Mouse (Mus musculus): ENCODE data around the gene Vmo1.
A peak's percentile ranks its signal among the peaks of the same experiment; 100 is the strongest.
"Not testable (repeated sequence)": the region's sequence is repeated elsewhere in the genome, so short reads cannot be mapped to it uniquely, and the experiment has no call there.

Vmo1 gene

DNA sequence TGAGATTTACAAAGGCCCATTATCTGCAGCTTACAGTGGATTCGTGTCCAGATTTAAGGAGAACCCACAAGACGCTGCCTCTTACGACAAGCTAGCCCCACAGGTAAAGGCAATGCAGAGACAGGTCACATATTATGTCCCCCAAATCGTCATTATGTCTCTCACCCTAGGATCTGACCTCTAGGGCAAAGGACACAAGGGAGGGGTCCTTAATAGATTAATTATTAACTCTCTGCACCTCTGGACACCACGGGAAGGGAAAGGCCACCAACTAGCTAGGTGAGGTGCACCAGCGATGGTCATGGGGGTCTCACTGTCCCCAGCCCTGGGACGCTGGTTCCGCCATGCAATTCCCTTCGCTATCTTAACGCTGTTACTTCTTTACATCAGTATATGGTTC lies 4.5 kb upstream of the Vmo1 start, which contains the start of gene Gltpd2:
Gltpd2 (plus strand) TSS at position 274 of the 400 bp plus-strand sequence.
- DNase-seq, result no peak

DNA sequence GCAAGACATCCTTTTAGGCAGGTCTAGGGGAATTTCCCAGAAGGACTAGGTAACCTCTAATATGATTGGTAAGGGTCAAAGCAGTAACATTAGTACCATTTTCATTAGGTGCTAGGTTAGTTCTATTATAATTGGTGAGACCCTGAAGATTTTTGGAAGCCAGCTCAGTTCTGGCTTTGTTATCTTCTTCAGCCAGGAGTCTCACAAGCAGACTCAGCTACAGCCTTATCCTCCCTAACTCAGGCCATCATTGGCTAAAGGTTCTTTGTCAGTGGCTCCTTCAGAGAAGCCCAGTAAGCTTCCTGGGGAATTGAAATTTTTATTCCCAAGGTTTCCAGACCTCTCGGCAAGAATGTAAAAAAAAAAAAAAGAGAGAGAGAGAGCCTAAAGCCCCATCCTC lies 4.0 kb upstream of the Vmo1 start:
- DNase-seq, result no peak

DNA sequence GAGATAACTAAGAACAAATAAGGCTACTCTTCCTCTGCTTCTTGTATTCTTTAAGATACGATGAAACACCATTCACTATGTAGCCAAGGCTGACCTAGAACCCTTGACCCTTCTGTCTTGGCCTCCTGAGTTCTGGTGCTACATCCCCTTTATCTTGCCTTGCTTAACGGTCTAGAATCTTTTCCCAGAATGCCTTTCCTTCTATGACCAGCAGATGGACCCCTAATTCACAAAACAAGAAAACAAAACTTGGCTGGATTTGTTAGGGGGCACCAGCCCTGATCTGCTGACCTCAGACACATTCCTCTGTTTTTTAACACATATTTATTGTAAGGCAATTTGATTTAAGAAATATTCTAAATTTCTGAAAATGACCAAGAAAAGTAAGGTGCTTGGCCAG lies 1.9 kb upstream of the Vmo1 start:
- peak; percentile 31 for DNase-seq

DNA sequence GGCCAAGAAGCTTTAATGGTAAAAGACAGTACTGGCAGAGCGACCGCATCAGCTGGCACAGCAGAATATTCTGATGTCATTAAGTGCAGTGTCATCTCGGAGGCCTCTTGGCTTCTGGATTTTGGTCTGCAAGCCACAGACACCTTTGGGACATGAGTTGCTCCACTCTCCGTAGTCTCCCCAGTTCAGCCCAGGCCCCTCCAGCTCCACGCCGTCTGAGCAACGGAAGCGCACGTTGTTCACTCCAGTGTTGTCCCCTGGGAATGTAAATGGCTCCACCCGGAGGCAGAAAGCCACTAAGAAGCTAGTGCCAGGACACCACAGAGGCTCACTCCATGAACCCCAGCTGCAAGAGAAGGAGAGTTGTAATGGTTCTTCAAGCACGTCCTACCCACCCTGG lies 896 bp downstream of the Vmo1 start:
- DNase-seq, result no peak

DNA sequence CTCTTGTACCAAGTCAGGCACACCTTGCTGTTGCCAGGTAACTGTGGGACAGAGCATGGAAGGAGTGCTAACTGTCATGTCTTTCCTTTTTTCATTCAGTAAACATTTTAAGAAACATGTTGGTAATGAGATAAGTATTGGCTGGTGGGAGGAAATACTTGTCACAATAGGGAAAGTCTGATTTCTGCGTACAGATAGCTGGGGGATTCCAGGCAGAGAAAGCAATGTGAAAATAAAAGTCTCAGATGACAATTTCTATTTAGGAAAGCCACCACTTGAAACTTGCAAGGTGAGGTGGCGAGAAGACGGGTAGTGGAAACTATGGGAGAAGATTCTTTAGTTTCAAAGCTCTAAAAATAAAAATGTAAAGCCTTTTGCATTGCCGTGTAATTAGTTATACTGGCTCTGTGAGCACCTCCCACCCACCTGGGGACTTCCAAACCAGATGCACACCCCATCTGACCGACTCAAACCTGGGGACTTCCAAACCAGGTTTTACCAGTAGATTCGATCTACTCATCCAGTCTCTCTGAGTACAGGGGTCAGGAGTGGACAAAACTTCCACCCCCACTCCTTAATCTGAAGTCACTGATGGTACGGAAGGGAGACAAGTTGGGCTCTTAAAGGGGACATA lies 1.6 kb downstream of the Vmo1 start:
- no peak for DNase-seq

DNA sequence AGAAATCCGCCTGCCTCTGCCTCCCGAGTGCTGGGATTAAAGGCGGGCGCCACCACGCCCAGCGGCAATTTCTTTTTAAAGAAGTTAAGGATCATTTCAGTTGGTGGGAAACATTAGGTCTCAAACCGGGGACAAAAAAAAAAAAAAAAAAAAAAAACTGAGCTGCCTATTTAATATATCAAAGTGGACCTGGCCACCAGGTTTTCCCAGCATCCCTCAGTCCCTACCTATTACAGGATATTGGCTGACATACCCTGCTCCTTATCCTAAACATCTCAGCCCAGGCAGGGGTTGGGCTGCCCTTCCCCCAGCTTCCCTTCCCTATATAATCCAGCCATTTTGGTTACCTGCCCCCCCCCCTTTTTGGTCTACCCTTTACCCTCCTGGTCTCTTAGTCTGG lies 2.6 kb downstream of the Vmo1 start:
- no peak for DNase-seq

DNA sequence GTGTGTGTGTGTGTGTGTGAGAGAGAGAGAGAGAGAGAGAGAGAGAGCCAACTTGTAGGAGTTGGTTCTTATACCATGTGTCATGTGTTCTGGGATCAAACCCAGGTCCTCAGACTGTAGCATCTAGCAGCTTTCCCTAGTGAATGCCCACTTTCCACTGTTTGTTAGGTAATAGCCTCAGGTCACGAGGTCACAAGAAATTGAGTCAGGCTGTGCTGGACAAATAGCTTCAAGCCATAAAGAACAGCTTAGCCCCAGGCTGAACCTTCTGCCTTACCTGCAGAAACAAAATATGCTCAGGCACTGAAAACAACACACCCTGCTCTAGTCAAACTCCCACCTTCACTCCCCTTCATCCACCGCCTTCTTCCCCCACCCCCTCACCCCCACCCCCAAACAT lies 3.2 kb downstream of the Vmo1 start:
- no peak for DNase-seq

DNA sequence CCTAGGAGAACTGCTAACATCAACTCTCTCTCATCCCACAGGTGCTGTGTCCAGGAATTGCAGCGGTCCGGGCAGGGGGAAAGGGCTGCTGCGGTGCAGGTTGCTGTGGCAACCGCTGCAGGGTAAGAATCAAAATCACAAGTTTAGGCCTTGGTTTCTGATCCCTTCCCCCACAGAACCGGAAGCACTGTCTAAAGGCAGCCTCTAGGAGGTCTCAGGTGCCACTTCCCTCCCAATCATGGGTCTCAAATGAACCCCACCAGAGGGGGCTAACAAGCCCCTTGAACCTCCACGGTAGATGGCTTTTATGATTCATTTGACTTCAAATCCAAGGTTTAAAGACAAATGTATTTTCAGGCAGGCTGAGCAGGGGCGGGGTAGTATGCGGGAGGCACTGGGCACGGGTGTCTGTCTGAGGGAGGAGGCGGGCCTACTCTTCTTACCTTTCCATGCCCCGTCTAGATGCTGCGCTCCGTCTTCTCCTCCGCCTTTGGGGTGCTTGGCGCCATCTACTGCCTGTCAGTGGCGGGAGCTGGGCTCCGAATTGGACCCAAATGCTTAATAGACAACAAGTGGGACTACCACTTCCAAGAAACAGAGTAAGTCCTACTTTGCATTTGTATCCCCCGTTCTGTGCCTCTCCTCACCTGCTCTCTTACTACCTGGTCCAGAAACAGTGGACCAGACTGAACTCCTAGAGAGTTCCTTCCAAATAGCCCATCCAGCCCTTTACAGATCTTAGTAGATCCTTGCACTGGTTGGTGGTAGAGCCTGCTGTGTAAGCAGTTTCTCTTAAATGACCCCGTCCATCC lies 4.5 kb downstream of the Vmo1 start:
- DNase-seq, result peak; percentile 52

DNA sequence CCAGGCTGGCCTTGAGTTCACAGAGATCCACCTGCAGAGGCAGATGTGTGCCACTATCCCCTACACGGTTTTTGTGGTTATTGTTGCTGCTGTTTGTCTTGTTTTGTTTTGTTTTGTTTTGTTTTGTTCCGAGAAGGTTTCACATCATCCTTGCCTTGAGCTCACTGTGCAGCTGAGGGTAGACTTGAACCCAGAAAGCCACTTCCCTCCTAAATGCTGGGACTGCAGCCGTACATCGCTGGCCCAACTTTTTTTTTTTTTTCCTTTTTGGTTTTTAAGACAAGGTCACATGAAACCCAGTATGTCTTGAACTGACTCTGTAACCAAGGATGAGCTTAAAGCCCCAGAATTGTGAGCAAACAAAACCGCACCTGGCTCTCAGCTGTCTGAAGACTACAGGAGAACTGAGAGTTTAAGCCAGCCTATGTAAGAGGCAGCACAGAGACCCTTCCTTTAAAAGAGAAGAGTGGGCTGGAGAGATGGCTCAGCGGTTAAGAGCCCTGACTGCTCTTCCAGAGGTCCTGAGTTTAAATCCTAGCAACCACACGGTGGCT lies 7.4 kb downstream of the Vmo1 start:
- DNase-seq, result no peak

DNA sequence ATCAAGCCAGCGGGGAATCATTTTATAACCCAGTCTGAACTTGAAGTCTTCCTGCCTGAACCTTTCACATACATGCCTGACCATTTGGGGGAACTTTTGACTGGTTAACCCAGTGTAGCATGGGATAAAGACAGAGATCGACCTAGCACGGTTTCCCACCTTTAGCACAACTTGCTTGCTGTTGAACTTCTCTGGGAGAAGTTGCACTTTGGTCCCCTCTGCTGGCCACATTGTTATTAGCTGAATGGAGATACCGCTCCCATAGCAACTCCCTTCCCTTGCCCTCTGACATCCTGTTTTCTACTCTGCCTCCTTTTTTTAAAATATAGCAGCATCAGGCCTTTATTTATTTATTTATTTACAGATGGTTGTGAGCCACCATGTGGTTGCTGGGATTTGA lies 8.0 kb downstream of the Vmo1 start:
- peak; percentile 80 for DNase-seq

DNA sequence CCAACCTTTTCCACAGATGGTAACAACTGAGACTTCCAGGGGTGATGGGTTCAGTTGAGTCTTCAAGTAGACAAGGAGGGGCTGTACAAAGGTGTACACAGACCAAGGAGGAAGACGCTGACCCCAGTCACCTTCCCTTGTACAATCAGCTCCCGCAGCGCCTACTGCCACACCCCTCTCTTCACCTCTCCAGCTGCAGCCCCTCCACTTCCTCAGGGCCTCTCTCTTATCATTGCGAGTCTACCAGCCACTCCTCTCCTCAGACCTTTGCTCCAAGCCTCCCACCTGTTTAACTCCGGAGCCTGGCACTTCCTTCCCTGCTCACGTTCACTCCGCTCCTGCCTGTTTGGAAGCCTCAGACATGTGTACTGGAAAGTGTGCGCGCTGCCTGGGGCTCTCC lies 9.4 kb downstream of the Vmo1 start, which contains the start of gene Tm4sf5:
Tm4sf5 (plus strand) TSS at position 275 of the 400 bp plus-strand sequence.
- no peak for DNase-seq

DNA sequence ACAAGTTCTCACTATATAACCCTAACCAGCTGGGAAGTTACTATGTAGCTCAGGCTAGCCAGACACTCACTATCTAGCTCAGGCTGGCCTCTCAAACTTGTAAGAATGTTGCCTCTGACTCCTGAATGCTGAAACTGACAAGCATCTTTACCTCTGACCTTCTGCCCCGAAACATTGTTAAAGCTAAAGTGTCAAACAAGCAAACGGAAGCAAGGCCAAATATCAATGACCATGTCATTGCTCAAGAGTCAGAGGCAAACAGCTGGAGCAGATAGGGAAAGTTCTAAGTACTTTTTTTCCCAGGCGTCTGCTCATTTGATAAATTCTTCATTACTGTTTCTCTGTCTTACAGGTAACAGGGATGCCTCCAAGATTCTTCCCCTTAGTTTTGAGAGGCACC lies 12.4 kb downstream of the Vmo1 start:
- no peak for DNase-seq

DNA sequence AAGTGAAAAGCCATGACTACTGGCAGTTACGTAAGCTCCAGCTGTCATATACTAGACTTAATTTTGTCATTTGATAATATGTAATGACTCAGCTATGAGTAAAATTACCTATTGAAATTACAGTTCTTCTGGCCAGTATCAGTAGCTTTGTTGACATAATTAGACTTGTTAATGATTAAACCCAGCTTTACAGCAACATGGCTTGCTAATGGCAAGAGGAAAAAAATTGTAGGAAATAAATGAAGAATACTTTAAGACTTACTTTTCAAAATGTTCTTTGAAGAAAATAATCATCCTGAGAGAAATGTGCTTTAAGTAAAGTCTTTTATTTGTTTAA lies 14.0 kb downstream of the Vmo1 start:
- no peak for DNase-seq

DNA sequence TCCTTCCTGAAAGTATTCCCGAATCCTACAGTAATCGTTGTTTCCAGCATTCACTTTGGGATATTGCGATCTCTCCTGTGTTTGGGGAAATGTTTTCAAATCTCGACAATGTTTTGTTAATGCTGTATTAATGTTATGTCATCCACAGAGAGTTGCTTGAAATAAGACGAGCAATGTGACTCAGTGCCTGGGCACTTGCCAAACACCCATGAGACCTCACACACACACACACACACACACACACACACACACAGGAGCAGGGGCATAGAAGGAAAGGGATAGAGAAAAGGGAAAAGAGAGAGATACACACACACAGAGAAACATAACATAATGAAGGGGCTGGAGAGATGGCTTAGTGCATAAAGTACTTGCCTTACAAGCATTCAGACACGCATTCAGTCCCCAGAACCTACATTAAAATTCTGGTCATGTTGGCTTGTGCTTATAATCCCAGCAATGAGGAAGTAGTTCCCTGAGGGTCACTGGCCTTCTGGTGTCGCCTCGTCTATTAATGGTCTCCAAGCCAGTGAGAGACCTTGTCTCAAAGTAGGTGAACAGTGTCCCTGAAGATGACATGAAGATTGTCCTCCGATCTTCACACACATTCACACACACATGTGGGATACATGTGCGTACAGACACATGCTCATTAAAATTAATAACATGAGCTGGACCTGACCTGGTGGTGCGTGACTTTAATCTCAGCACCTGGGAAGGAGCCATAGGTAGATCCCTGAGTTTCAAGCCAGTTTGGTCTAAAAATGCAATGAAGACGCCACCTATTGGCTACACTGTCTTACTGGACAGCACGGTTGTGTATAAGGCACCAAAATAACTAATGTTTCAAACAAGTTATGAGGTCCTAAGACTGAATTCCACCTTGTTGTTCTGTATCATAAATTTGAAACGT lies 14.6 kb downstream of the Vmo1 start:
- DNase-seq, result peak; percentile 46

DNA sequence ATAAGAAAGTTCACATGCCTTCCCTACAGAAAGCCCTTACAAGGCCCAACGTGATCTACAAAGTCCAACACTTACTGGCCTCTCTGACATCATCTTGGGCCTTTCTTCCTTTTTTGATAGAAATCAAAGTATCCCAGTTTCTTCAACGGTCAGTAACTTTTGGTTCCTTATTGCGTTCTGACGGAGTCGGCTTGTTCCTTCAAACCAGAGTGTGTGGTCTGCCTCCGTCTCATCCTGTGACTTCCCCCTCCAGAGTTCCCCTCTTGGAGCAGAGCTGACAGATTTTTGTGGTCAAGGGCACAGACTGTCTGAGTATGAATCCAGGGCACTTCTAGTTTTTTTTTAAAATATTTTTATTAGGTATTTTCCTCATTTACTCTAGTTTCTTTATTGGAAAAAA lies 24.7 kb downstream of the Vmo1 start:
- DNase-seq, result no peak

DNA sequence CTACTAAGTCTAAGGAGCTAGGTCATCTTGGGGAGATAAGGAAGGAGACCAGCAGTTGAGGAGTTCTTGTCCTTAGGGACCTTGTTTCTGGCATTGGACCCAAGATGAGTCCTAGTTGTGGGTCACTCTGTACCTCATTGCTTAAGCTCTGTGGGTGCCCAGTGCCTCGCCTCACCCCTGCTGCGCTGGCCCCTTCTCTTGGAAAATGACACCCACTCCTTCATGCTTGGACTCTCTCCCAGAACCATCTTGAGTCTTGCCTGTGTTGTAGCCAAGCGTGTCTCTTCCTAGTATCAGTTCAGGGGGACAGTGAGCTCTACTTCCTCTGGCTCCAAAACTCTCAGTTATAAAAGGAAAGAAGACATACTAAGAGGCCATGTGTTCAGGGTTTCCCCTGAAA lies 25.3 kb downstream of the Vmo1 start:
- DNase-seq, result no peak

DNA sequence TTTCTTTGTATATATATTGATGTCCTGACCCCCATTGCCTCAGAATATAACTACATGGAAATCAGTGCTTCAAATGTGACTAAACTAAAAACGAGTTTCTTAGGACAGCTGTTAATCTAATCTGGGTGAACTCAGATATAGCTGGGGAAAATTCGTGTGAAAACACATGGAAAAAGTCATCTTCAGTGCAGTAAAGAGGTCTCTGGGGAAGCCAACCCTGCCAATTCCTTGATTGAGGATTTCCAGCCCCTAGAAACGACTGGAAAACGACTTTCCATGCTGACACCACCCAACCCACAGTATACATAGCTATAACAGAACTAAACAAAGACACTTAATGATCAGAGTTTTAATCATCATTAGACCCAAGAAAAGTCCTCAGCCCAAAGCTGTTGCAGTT lies 26.6 kb downstream of the Vmo1 start:
- DNase-seq, result no peak

DNA sequence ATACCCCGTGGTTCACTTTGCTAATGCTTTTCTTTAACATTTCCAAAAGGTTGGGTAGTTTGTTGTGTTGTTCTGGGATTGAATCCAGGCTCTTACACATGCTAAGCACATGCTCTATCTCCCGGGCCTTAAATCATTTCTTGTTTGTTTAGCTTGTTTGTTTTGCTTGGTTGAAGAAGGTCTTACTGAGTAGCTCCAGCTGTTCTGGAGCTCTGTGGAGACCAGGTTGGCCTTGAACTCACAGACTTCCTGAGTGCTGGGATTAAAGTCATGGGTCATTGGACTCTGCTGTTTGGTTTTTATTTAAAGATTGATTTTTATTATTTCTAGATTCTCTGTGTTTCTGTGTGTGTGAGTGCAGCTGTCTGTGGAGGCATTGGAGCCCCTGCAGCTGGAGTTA lies 28.9 kb downstream of the Vmo1 start:
- DNase-seq, result no peak

DNA sequence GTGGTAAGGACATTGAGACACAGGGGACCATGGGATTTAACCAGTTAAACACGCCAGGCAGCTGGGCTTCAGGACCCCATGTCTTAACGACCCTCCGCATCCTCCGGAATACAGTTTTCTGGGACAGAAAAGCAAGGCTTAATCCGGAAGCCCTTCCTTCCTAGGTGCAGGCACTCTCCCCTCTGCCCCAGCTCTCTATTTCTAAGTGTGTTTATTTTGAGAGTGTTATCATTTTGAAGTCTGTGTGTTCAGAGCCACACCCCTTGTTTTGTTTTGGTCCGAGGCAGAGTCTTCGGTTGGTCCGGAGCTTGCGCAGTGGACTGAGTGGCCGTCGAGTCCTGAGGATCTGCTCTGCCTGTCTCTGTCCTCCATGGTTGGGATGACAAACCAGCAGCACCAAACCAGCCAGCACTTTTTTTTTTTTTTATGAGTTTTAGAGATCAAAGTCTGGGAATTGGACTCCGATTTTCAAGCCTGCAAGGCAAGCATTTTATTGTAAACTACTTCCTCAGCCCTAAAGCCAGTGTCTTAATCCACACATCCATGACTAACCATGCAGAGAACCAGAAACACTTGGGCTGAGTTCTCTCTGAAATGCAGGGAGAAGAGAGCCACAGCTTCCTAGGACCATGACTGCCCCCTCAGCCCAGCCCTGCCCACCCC lies 39.4 kb downstream of the Vmo1 start:
- peak; percentile 42 for DNase-seq

DNA sequence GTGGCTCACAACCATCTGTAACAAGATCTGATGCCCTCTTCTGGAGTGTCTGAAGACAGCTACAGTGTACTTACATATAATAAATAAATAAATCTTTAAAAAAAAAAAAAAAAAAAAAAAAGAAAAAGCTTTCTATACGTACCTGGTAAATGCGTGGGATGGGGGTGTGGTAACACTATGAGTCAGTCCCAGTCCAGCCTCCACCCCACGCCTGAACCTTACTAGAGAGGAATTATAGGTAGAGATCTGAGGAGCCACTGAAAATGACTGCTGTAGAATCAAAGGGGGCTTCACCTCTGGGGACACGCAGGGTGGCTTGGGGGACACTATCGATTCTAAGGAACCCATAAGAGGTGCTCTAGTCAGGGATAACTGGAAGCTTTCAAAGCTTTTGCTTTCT lies 41.1 kb downstream of the Vmo1 start:
- DNase-seq, result not testable (repeated sequence)

DNA sequence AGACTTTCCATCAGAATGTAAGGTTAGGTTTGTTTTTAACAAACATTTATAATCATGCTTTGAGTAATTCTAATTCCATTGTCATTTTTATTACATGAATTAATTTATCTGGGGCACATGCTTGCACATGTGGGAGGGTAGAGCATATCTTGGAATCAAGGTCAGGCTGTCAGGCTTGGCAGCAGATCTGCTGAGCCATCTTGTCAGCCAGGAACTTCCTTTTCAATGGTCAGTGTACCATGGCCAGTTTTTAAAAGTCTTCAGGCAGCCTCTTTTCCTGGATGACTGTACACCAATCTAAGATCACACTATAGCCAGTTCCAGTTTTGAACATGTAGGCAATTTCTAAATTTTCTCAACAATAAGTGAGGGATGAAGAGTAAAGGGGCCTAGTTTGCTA lies 41.7 kb downstream of the Vmo1 start:
- peak; percentile 43 for DNase-seq

DNA sequence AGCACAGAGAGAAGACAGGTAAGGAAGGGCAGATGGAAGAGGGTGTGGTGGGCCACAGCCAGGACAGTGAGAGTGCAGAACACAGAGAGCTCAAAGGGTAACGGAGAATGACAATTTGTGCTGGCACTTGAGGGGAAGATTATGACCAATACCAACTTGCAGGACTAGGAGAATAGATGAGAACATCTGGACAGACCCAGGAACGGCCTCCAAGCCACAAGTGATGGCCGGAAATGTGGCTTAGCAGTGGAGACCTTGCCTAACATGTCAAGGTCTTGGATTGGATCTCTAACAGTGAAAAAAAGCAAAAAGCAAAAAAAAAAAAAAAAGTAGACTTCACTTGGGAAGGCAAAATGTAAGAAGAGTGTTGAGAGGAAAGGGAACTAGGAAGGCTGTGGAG lies 44.7 kb downstream of the Vmo1 start:
- no peak for DNase-seq
